Comparison of ENCODE assay signal across 16 mouse cellular contexts in the genomic region with DNA sequence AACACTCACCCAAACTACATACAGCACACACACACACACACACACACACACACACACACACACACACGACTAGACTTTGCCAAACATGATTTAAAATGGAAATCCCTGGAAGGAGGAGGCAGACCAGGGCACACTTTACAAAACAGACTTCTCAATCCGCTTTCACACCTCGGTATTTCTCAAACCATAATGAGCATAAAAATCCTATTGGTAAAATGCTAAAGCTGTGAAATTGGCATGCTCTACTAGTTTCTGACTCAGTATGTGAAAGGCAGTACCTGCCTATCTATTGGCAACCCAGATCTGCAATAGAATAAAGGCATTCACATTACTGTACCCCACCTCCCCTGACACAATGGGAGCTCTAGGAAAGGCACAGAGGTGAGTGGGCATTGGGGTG. TPM values are rescaled to one million over a fixed set of nuclear protein-coding genes. Genes with fewer than 3 reads are reported as not detected.
"Had no signal": no experiment of that assay in that cellular context is flagged by ENCODE, and none has a peak within 500 bp of the region (broad histone marks: within the 10 kb centered on the region; RNA-seq: fewer than 3 reads in every experiment).

No protein-coding gene starts in this region.

- H3K9me3 ChIP-seq: kidney, embryonic 15.5 days; limb, embryonic 13.5 days; liver, embryonic 15.5 days; midbrain, embryonic 10.5 days; neural tube, embryonic 15.5 days had no signal

- H3K27me3 ChIP-seq: kidney, embryonic 15.5 days; liver, embryonic 15.5 days; neural tube, embryonic 15.5 days had no signal

- DNase-seq: kidney, postnatal 14 days; left cerebral cortex, postnatal 4 days; lung, adult 2 months; lung, postnatal 36 days; right cerebral cortex, adult 18-20 months; right cerebral cortex, postnatal 25 days; thymus, postnatal 36 days had no signal

- H3K9ac ChIP-seq: kidney, embryonic 15.5 days; limb, embryonic 13.5 days; liver, embryonic 15.5 days; neural tube, embryonic 15.5 days had no signal

- H3K4me1 ChIP-seq: liver, embryonic 15.5 days had no signal

- H3K36me3 ChIP-seq: kidney, embryonic 15.5 days; limb, embryonic 13.5 days; liver, embryonic 15.5 days; midbrain, embryonic 10.5 days; neural tube, embryonic 15.5 days had no signal

- H3K4me3 ChIP-seq: kidney, embryonic 15.5 days; limb, embryonic 13.5 days; liver, embryonic 15.5 days; midbrain, embryonic 10.5 days; myocyte; neural tube, embryonic 15.5 days had no signal

- ATAC-seq: lung, postnatal 0 days had no signal

- H3K4me2 ChIP-seq: kidney, embryonic 15.5 days; liver, embryonic 15.5 days; neural tube, embryonic 15.5 days had no signal

- H3K27ac ChIP-seq: kidney, embryonic 15.5 days; limb, embryonic 13.5 days; liver, embryonic 15.5 days; neural tube, embryonic 15.5 days had no signal

RNA-seq across cellular contexts. Expression of a gene that starts 52.1 kb away (rescaled TPM):
- total RNA-seq: liver, adult 2 months; megakaryocyte progenitor cell, adult 5-6 weeks had no signal
- polyA plus RNA-seq: liver, adult 2 months had no signal
